In genomic region chr13:46096416-46096815, GRCm38 (mm10) we compare ENCODE assay signal across 18 mouse cellular contexts.
DNase-seq lines count a peak whose midpoint lies in the region; ATAC-seq and TF ChIP-seq lines count a peak whose summit lies in the region.
"Had no signal": no experiment of that assay in that cellular context is flagged by ENCODE, and none has a peak within 500 bp of the region (broad histone marks: within the 10 kb centered on the region; RNA-seq: fewer than 3 reads in every experiment).

No protein-coding gene starts in this region.

- H3K9ac ChIP-seq in forebrain, embryonic 16.5 days (replicated peaks; ENCODE audit: low read depth, low read length), result no peak overlapping the region
- H3K9ac ChIP-seq in forebrain, embryonic 14.5 days (ENCODE audit: low read length), result no peak overlapping the region
- no peak overlapping the region for H3K9ac ChIP-seq in CH12.LX (ENCODE audit: insufficient read depth, low read depth)
- H3K9ac ChIP-seq: embryonic facial prominence, embryonic 13.5 days; hindbrain, embryonic 14.5 days; intestine, embryonic 15.5 days; stomach, embryonic 15.5 days had no signal

- peaks cover 6% of the 10 kb centered on the region for H3K4me1 ChIP-seq in forebrain, embryonic 16.5 days (replicated peaks; ENCODE audit: control insufficient read depth, insufficient read depth, low read length)
- H3K4me1 ChIP-seq in forebrain, embryonic 14.5 days (ENCODE audit: control insufficient read depth, insufficient read depth, low read length), result no peaks in the 10 kb centered on the region
- peaks cover 13 to 42% of the 10 kb centered on the region in 2 experiments for H3K4me1 ChIP-seq in CH12.LX (ENCODE audit: control insufficient read depth in 1 of 2, insufficient read depth in 2 of 2)
- H3K4me1 ChIP-seq: embryonic facial prominence, embryonic 13.5 days; intestine, embryonic 15.5 days; limb, embryonic 10.5 days; stomach, embryonic 15.5 days had no signal

- H3K27ac ChIP-seq in forebrain, embryonic 16.5 days (ENCODE audit: low read length), result no peak overlapping the region
- H3K27ac ChIP-seq in forebrain, embryonic 14.5 days (ENCODE audit: low read depth, low read length), result no peak overlapping the region
- no peak overlapping the region for H3K27ac ChIP-seq in CH12.LX (ENCODE audit: insufficient read depth, low read depth)
- H3K27ac ChIP-seq: embryonic facial prominence, embryonic 13.5 days; hindbrain, embryonic 14.5 days; intestine, embryonic 15.5 days; limb, embryonic 10.5 days; stomach, embryonic 15.5 days had no signal

- 44% methylated on average over 8 of the region's 8 CpGs for WGBS in forebrain, embryonic 16.5 days
- 59% methylated on average over 8 of the region's 8 CpGs for WGBS in forebrain, embryonic 14.5 days

- no peak for TF ChIP-seq EP300 in CH12.LX (IDR thresholded peaks at IDR 0.05; ENCODE audit: low read length)

- in situ Hi-C loops in CH12.LX (cut with MboI; ENCODE audit: low pct_ligation_motif_present, low pct_unique_long_range_greater_than_20kb, low sequenced_read_pairs), result no loop called here

- no peak for DNase-seq in forebrain, embryonic 14.5 days (ENCODE audit: low spot score)
- peak; percentile 38 to 49 for DNase-seq in left cerebral cortex, adult 18-20 months (ENCODE audit: low spot score in 2 of 2)
- no peak for DNase-seq in left cerebral cortex, postnatal 10 days (ENCODE audit: extremely low spot score in 1 of 2, low spot score in 2 of 2)
- peak; percentile 24 for DNase-seq in CH12.LX (ENCODE audit: extremely low read depth)
- DNase-seq in layer of hippocampus, adult 9-10 months (ENCODE audit: low spot score), result peak; percentile 47
- DNase-seq in lung, postnatal 25 days (ENCODE audit: low spot score), result no peak
- no peak for DNase-seq in lung, postnatal 36 days
- DNase-seq: adrenal gland, adult 8-10 months; cerebellum, adult 9-11 months; kidney, adult 9 months had no signal

- H3K79me2 ChIP-seq in CH12.LX (replicated peaks; ENCODE audit: control insufficient read depth, extremely low read depth, insufficient read depth, poor library complexity, severe bottlenecking), result no peaks in the 10 kb centered on the region

- no peak for TF ChIP-seq CTCF in CH12.LX (conservative IDR thresholded peaks at IDR 0.05 in 1 of 2, IDR thresholded peaks at IDR 0.05 in 1 of 2; ENCODE audit: low read depth in 2 of 2, low read length in 2 of 2)

- TF ChIP-seq POLR2A in CH12.LX (IDR thresholded peaks at IDR 0.05; ENCODE audit: low read depth, low read length), result no peak

- H3K27me3 ChIP-seq in forebrain, embryonic 16.5 days (replicated peaks; ENCODE audit: control insufficient read depth, insufficient read depth, low read length), result no peaks in the 10 kb centered on the region
- no peaks in the 10 kb centered on the region for H3K27me3 ChIP-seq in forebrain, embryonic 14.5 days (replicated peaks; ENCODE audit: control insufficient read depth, insufficient read depth, low read length)
- no peaks in the 10 kb centered on the region for H3K27me3 ChIP-seq in CH12.LX (replicated peaks)
- H3K27me3 ChIP-seq: embryonic facial prominence, embryonic 13.5 days; intestine, embryonic 15.5 days; stomach, embryonic 15.5 days had no signal

- no peak overlapping the region; the same call in 1 of the 2 replicates for H3K4me2 ChIP-seq in forebrain, embryonic 16.5 days (ENCODE audit: low read length)
- H3K4me2 ChIP-seq in forebrain, embryonic 14.5 days (ENCODE audit: low read length), result no peak overlapping the region
- 0 out of 2 replicates have a peak overlapping the region, but pooled peaks have one; percentile 32 for H3K4me2 ChIP-seq in CH12.LX (ENCODE audit: insufficient read depth, low read depth, poor library complexity, severe bottlenecking)
- H3K4me2 ChIP-seq: embryonic facial prominence, embryonic 13.5 days; heart, embryonic 11.5 days; hindbrain, embryonic 14.5 days; intestine, embryonic 15.5 days; stomach, embryonic 15.5 days had no signal

- H3K4me3 ChIP-seq in forebrain, embryonic 16.5 days (replicated peaks; ENCODE audit: low read length), result no peak overlapping the region
- H3K4me3 ChIP-seq in forebrain, embryonic 14.5 days (ENCODE audit: low read depth, low read length), result no peak overlapping the region
- no peak overlapping the region for H3K4me3 ChIP-seq in CH12.LX (replicated peaks in 1 of 3; ENCODE audit: low read depth in 2 of 3, low read length in 2 of 3, poor library complexity in 1 of 3)
- H3K4me3 ChIP-seq: embryonic facial prominence, embryonic 13.5 days; intestine, embryonic 15.5 days; limb, embryonic 10.5 days; stomach, embryonic 15.5 days had no signal

- H3K36me3 ChIP-seq in forebrain, embryonic 16.5 days (ENCODE audit: control insufficient read depth, insufficient read depth), result no peaks in the 10 kb centered on the region
- no peaks in the 10 kb centered on the region for H3K36me3 ChIP-seq in forebrain, embryonic 14.5 days (ENCODE audit: control insufficient read depth, insufficient read depth, low read length)
- no peaks in the 10 kb centered on the region for H3K36me3 ChIP-seq in CH12.LX (replicated peaks in 1 of 2; ENCODE audit: control insufficient read depth in 1 of 2, insufficient read depth in 1 of 2, low read length in 1 of 2)
- H3K36me3 ChIP-seq: embryonic facial prominence, embryonic 13.5 days; intestine, embryonic 15.5 days; limb, embryonic 10.5 days; stomach, embryonic 15.5 days had no signal

- no peaks in the 10 kb centered on the region for H3K9me3 ChIP-seq in forebrain, embryonic 16.5 days (ENCODE audit: control insufficient read depth, low read length)
- no peaks in the 10 kb centered on the region for H3K9me3 ChIP-seq in forebrain, embryonic 14.5 days (replicated peaks; ENCODE audit: control insufficient read depth, low read length)
- H3K9me3 ChIP-seq in CH12.LX (replicated peaks; ENCODE audit: low read length), result no peaks in the 10 kb centered on the region
- H3K9me3 ChIP-seq: embryonic facial prominence, embryonic 13.5 days; intestine, embryonic 15.5 days; limb, embryonic 10.5 days; stomach, embryonic 15.5 days had no signal

- 0 out of 2 replicates have a peak, but pooled peaks have one; percentile 38 for ATAC-seq in forebrain, embryonic 16.5 days
- ATAC-seq in forebrain, embryonic 14.5 days, result no peak
- ATAC-seq: Patski had no signal

- dilution Hi-C loops in CH12.LX (cut with MboI; ENCODE audit: extremely low pct_ligation_motif_present, extremely low pct_unique_long_range_greater_than_20kb, low sequenced_read_pairs), result no loop called here

- intact Hi-C loops in left cerebral cortex, postnatal 10 days (cut with DNase I), result no loop called here

- TF ChIP-seq RAD21 in CH12.LX (IDR thresholded peaks at IDR 0.05; ENCODE audit: low read depth, low read length), result no peak

TF ChIP-seq in CH12.LX, 34 proteins besides CTCF, POLR2A, EP300 and RAD21:
- TF ChIP-seq ETS1 (conservative IDR thresholded peaks at IDR 0.05; ENCODE audit: low read depth, low read length), result no peak
- no peak for TF ChIP-seq ZNF384 (IDR thresholded peaks at IDR 0.05; ENCODE audit: low read depth, low read length)
- 0 out of 2 replicates have a peak, but pooled peaks have one; percentile 25 for TF ChIP-seq MYC (IDR thresholded peaks at IDR 0.05; ENCODE audit: low read depth, low read length)
- TF ChIP-seq NELFE (IDR thresholded peaks at IDR 0.05; ENCODE audit: low read depth, low read length), result no peak
- 0 out of 2 replicates have a peak, but pooled peaks have one; percentile 24 for TF ChIP-seq IRF4 (IDR thresholded peaks at IDR 0.05; ENCODE audit: low read depth, low read length)
TF ChIP-seq in CH12.LX: peak in this region for 2.

Comparison
In these comparisons a context has a peak if more than half of its experiments do, and no peak if none do; other contexts are left out.
1. DNase-seq: peak in left cerebral cortex, adult 18-20 months (2 of 2), CH12.LX (single experiment) and layer of hippocampus, adult 9-10 months (single experiment); none in forebrain, embryonic 14.5 days (single experiment), left cerebral cortex, postnatal 10 days (0 of 2), lung, postnatal 25 days (single experiment) and lung, postnatal 36 days (single experiment).